Mouse (Mus musculus): Measurements from ENCODE around the gene Pakap.

Pakap gene

GRCm38 (mm10) chr4:57574181-57574580, 6.2 kb downstream of the Pakap start:
- DNase-seq (ENCODE audit: low read depth, low spot score), result no peak

- no peak for DNase-seq (ENCODE audit: low read depth, low spot score)
Observed at GRCm38 (mm10) chr4:57574646-57575045, 6.7 kb downstream of the Pakap start.

- DNase-seq (ENCODE audit: low read depth, low spot score), result no peak
Observed at GRCm38 (mm10) chr4:57575686-57576085, 7.7 kb downstream of the Pakap start.

- no peak for DNase-seq (ENCODE audit: low read depth, low spot score)
Observed at GRCm38 (mm10) chr4:57576095-57576494, 8.1 kb downstream of the Pakap start.

GRCm38 (mm10) chr4:57579683-57580082, 11.7 kb downstream of the Pakap start:
- no peak for DNase-seq (ENCODE audit: low read depth, low spot score)

- no peak for DNase-seq (ENCODE audit: low read depth, low spot score)
Observed at GRCm38 (mm10) chr4:57585281-57585800, 17.4 kb downstream of the Pakap start.

- DNase-seq (ENCODE audit: low read depth, low spot score), result no peak
Observed at GRCm38 (mm10) chr4:57586933-57587658, 19.1 kb downstream of the Pakap start.

- no peak for DNase-seq (ENCODE audit: low read depth, low spot score)
Observed at GRCm38 (mm10) chr4:57588356-57588755, 20.4 kb downstream of the Pakap start.

- no peak for DNase-seq (ENCODE audit: low read depth, low spot score)
Observed at GRCm38 (mm10) chr4:57592751-57593150, 24.8 kb downstream of the Pakap start.

- DNase-seq (ENCODE audit: low read depth, low spot score), result no peak
Observed at GRCm38 (mm10) chr4:57599946-57600345, 32.0 kb downstream of the Pakap start.

GRCm38 (mm10) chr4:57600685-57601457, 32.9 kb downstream of the Pakap start:
- no peak for DNase-seq (ENCODE audit: low read depth, low spot score)

- no peak for DNase-seq (ENCODE audit: low read depth, low spot score)
Observed at GRCm38 (mm10) chr4:57601458-57601835, 33.5 kb downstream of the Pakap start.

- DNase-seq (ENCODE audit: low read depth, low spot score), result no peak
Observed at GRCm38 (mm10) chr4:57601903-57602617, 34.1 kb downstream of the Pakap start.

GRCm38 (mm10) chr4:57606258-57606657, 38.3 kb downstream of the Pakap start:
- no peak for DNase-seq (ENCODE audit: low read depth, low spot score)

GRCm38 (mm10) chr4:57607247-57607942, 39.4 kb downstream of the Pakap start:
- peak; percentile 62 for DNase-seq (ENCODE audit: low read depth, low spot score)

- no peak for DNase-seq (ENCODE audit: low read depth, low spot score)
Observed at GRCm38 (mm10) chr4:57611303-57612077, 43.5 kb downstream of the Pakap start.

GRCm38 (mm10) chr4:57612716-57613115, 44.7 kb downstream of the Pakap start:
- no peak for DNase-seq (ENCODE audit: low read depth, low spot score)

- DNase-seq (ENCODE audit: low read depth, low spot score), result no peak
Observed at GRCm38 (mm10) chr4:57614686-57615085, 46.7 kb downstream of the Pakap start.

- DNase-seq (ENCODE audit: low read depth, low spot score), result no peak
Observed at GRCm38 (mm10) chr4:57618743-57619142, 50.8 kb downstream of the Pakap start.

GRCm38 (mm10) chr4:57622816-57623215, 54.8 kb downstream of the Pakap start:
- DNase-seq (ENCODE audit: low read depth, low spot score), result no peak

- no peak for DNase-seq (ENCODE audit: low read depth, low spot score)
Observed at GRCm38 (mm10) chr4:57624819-57625218, 56.8 kb downstream of the Pakap start.

All from A20 (cell line).